Mouse (Mus musculus): ENCODE results near the gene Fmnl1.

- TF ChIP-seq CTCF (IDR thresholded peaks at IDR 0.05; ENCODE audit: borderline replicate concordance, insufficient read depth, low read depth, low read length) (no peak), POLR2A (IDR thresholded peaks at IDR 0.05; ENCODE audit: borderline replicate concordance, insufficient read depth, low read length) (no peak)
Observed at GRCm38 (mm10) chr11:103223951-103224456, 53.1 kb downstream of the Fmnl1 start.

Measured in cerebellum, adult 2 months (tissue).